Mouse (Mus musculus): ENCODE measurements around the gene Mdk.

DNA sequence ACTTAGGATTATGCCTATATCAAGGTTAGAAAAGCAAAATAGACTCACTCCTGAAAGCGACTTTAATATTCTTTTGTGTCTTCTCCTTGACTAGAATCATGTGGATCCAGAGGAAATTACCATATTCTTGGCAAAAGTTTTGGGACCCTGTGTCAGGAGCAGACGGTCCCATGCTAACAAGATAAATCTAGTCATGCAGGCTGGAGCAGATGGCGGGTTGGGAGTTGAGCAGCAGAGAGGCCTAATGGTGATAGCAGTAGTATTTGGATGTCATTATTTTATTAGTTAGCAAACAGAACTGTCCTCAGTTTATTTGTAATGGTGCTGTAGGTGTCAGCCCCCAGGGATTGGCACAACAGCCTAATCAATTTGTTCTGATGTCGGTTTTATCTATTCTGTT, 48.1 kb downstream of the Mdk start:
- TF ChIP-seq CTCF (IDR thresholded peaks at IDR 0.05; ENCODE audit: low read depth) (no peak), EP300 (IDR thresholded peaks at IDR 0.05; ENCODE audit: low read depth) (no peak)
